Mouse (Mus musculus): ENCODE data around the gene March6. TPM values are rescaled to one million over a fixed set of nuclear protein-coding genes. Genes with fewer than 3 reads are reported as not detected.

March6 gene
- polyA plus RNA-seq, 1 experiment from 2014 or later = 15.4 TPM

- WGBS = 74% methylated on average over 8 of the region's 8 CpGs
- no peak overlapping the region for H3K4me2 ChIP-seq (replicated peaks; ENCODE audit: low read depth)
- H3K27ac ChIP-seq (ENCODE audit: low read depth, low read length) = no peak overlapping the region
- no peaks in the 10 kb centered on the region for H3K4me1 ChIP-seq (replicated peaks; ENCODE audit: control insufficient read depth, insufficient read depth, low read length)
- no peaks in the 10 kb centered on the region for H3K9me3 ChIP-seq (ENCODE audit: control insufficient read depth)
- no peak for ATAC-seq
- no peak for TF ChIP-seq CTCF (IDR thresholded peaks at IDR 0.05; ENCODE audit: low read depth)
- H3K4me3 ChIP-seq (ENCODE audit: low read depth, low read length) = no peak overlapping the region
- H3K27me3 ChIP-seq (replicated peaks; ENCODE audit: control insufficient read depth, insufficient read depth, low read length) = no peaks in the 10 kb centered on the region
- H3K9ac ChIP-seq (ENCODE audit: low read depth, low read length) = no peak overlapping the region
- no peaks in the 10 kb centered on the region for H3K36me3 ChIP-seq (ENCODE audit: control insufficient read depth, insufficient read depth)
Observed at GRCm38 (mm10) chr15:31431847-31432246, 99.0 kb downstream of the March6 start.

DNA sequence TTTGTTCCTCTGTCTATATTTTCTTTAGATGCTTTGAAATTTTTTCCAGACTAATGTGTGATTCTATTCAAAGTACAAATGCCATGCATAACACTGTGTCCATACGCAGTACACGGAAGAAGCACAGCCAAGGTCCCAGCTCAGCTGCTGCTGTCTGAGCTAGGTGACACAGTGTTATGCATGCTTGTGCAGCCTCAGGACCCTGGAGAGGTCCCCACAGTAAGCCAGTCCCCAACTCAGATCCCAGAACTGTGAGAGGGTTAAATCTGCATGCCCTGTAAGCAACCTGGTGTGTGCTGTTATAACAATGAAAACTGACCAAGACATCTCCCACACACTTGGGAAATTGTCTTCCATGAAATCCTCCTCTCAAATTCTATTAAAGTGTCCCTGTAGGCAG lies 100.8 kb downstream of the March6 start:
- no peaks in the 10 kb centered on the region for H3K36me3 ChIP-seq (ENCODE audit: control insufficient read depth, insufficient read depth)
- H3K27me3 ChIP-seq (replicated peaks; ENCODE audit: control insufficient read depth, insufficient read depth, low read length) = no peaks in the 10 kb centered on the region
- no peaks in the 10 kb centered on the region for H3K9me3 ChIP-seq (ENCODE audit: control insufficient read depth)
- H3K4me3 ChIP-seq (ENCODE audit: low read depth, low read length) = no peak overlapping the region
- no peaks in the 10 kb centered on the region for H3K4me1 ChIP-seq (replicated peaks; ENCODE audit: control insufficient read depth, insufficient read depth, low read length)
- 65% methylated on average over 2 of the region's 2 CpGs for WGBS
- TF ChIP-seq CTCF (IDR thresholded peaks at IDR 0.05; ENCODE audit: low read depth) = no peak
- no peak for ATAC-seq
- H3K27ac ChIP-seq (ENCODE audit: low read depth, low read length) = no peak overlapping the region
- H3K9ac ChIP-seq (ENCODE audit: low read depth, low read length) = no peak overlapping the region
- H3K4me2 ChIP-seq (replicated peaks; ENCODE audit: low read depth) = no peak overlapping the region

- Histone ChIP-seq H3K36me3 (ENCODE audit: control insufficient read depth, insufficient read depth) (no peaks in the 10 kb centered on the region), H3K4me3 (ENCODE audit: low read depth, low read length) (no peak overlapping the region), H3K27ac (ENCODE audit: low read depth, low read length) (no peak overlapping the region), H3K9ac (ENCODE audit: low read depth, low read length) (no peak overlapping the region), H3K4me1 (replicated peaks; ENCODE audit: control insufficient read depth, insufficient read depth, low read length) (no peaks in the 10 kb centered on the region), H3K4me2 (replicated peaks; ENCODE audit: low read depth) (no peak overlapping the region), H3K27me3 (replicated peaks; ENCODE audit: control insufficient read depth, insufficient read depth, low read length) (no peaks in the 10 kb centered on the region), H3K9me3 (ENCODE audit: control insufficient read depth) (no peaks in the 10 kb centered on the region)
- no peak for ATAC-seq
- WGBS = 73% methylated on average over 7 of the region's 7 CpGs
- TF ChIP-seq CTCF (IDR thresholded peaks at IDR 0.05; ENCODE audit: low read depth) = no peak
Observed at GRCm38 (mm10) chr15:31429429-31429828, 101.4 kb downstream of the March6 start.

- no peak for ATAC-seq
- H3K9me3 ChIP-seq (ENCODE audit: control insufficient read depth) = no peaks in the 10 kb centered on the region
Observed at GRCm38 (mm10) chr15:31428571-31428970, 102.3 kb downstream of the March6 start.

DNA sequence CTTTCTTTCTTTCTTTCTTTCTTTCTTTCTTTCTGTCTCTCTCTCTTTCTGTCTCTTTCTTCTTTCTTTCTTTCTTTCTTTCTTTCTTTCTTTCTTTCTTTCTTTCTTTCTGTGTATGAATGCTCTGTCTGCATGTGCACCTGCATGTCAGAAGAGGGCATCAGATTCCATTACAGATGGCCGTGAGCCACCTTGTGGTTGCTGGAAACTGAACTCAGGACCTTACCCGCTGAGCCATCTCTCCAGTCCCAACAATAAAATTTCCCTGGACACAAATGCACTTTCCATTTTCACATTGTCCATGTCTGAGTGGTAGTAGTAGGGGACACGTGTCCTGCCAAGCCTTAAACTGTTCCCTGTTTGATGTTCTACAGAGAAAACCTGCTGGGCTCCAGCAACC lies 103.5 kb downstream of the March6 start:
- no peak overlapping the region for H3K4me2 ChIP-seq (replicated peaks; ENCODE audit: low read depth)
- no peak for ATAC-seq
- no peaks in the 10 kb centered on the region for H3K27me3 ChIP-seq (replicated peaks; ENCODE audit: control insufficient read depth, insufficient read depth, low read length)
- no peak overlapping the region for H3K27ac ChIP-seq (ENCODE audit: low read depth, low read length)
- peak; percentile 45 for TF ChIP-seq CTCF (IDR thresholded peaks at IDR 0.05; ENCODE audit: low read depth)
- H3K4me3 ChIP-seq (ENCODE audit: low read depth, low read length) = no peak overlapping the region
- H3K4me1 ChIP-seq (replicated peaks; ENCODE audit: control insufficient read depth, insufficient read depth, low read length) = no peaks in the 10 kb centered on the region
- WGBS = 51% methylated on average over 3 of the region's 3 CpGs
- no peak overlapping the region for H3K9ac ChIP-seq (ENCODE audit: low read depth, low read length)
- no peaks in the 10 kb centered on the region for H3K36me3 ChIP-seq (ENCODE audit: control insufficient read depth, insufficient read depth)
- no peaks in the 10 kb centered on the region for H3K9me3 ChIP-seq (ENCODE audit: control insufficient read depth)

More at GRCm38 (mm10) chr15:31428571-31428970, 102.3 kb downstream of the March6 start:
- TF ChIP-seq CTCF (IDR thresholded peaks at IDR 0.05; ENCODE audit: low read depth) = no peak
- Histone ChIP-seq H3K4me3 (ENCODE audit: low read depth, low read length) (no peak overlapping the region), H3K27me3 (replicated peaks; ENCODE audit: control insufficient read depth, insufficient read depth, low read length) (no peaks in the 10 kb centered on the region), H3K9ac (ENCODE audit: low read depth, low read length) (no peak overlapping the region), H3K4me2 (replicated peaks; ENCODE audit: low read depth) (no peak overlapping the region), H3K36me3 (ENCODE audit: control insufficient read depth, insufficient read depth) (no peaks in the 10 kb centered on the region), H3K27ac (ENCODE audit: low read depth, low read length) (no peak overlapping the region), H3K4me1 (replicated peaks; ENCODE audit: control insufficient read depth, insufficient read depth, low read length) (no peaks in the 10 kb centered on the region)
- 73% methylated on average over 12 of the region's 12 CpGs for WGBS

- Histone ChIP-seq H3K4me2 (replicated peaks; ENCODE audit: low read depth) (no peak overlapping the region), H3K9me3 (ENCODE audit: control insufficient read depth) (no peaks in the 10 kb centered on the region), H3K9ac (ENCODE audit: low read depth, low read length) (no peak overlapping the region), H3K27ac (ENCODE audit: low read depth, low read length) (no peak overlapping the region), H3K4me3 (ENCODE audit: low read depth, low read length) (no peak overlapping the region), H3K27me3 (replicated peaks; ENCODE audit: control insufficient read depth, insufficient read depth, low read length) (no peaks in the 10 kb centered on the region), H3K4me1 (replicated peaks; ENCODE audit: control insufficient read depth, insufficient read depth, low read length) (no peaks in the 10 kb centered on the region), H3K36me3 (ENCODE audit: control insufficient read depth, insufficient read depth) (no peaks in the 10 kb centered on the region)
- TF ChIP-seq CTCF (IDR thresholded peaks at IDR 0.05; ENCODE audit: low read depth) = no peak
- 38% methylated on average over 8 of the region's 8 CpGs for WGBS
- no peak for ATAC-seq
Observed at GRCm38 (mm10) chr15:31426066-31426706, 104.7 kb downstream of the March6 start.

Data from intestine, postnatal 0 days (tissue).